Mouse (Mus musculus) kidney, embryonic 16.5 days (tissue): ENCODE results near the gene Rif1. TPM values are rescaled to one million over a fixed set of nuclear protein-coding genes. Genes with fewer than 3 reads are reported as not detected.
A peak's percentile ranks its signal among the peaks of the same experiment; 100 is the strongest.

Source experiments
- ATAC-seq: fragments of 200-750 bp; cut with Nextera tagmentation; 2 replicates; pipeline ENCODE4 v1.8.0; 2017; ENCODE audit warnings: moderate TSS enrichment; ENCODE audit not compliant: low FRiP score, low TSS enrichment
- H3K27ac ChIP-seq: fragments of 300-500 bp; sonication (generic); 2 replicates; pipeline ENCODE4 v1.5.1; 2014; ENCODE audit warnings: low read length
- H3K27me3 ChIP-seq: fragments of 300-500 bp; sonication (generic); 2 replicates; pipeline ENCODE4 v1.6.1; 2014; ENCODE audit warnings: low read length, control low read depth, mixed read lengths; ENCODE audit not compliant: insufficient read depth
- H3K36me3 ChIP-seq: fragments of 300-500 bp; sonication (generic); 2 replicates; pipeline ENCODE4 v1.6.1; 2014; ENCODE audit warnings: low read length, control low read depth, mixed read lengths; ENCODE audit not compliant: insufficient read depth
- H3K4me1 ChIP-seq: fragments of 300-500 bp; sonication (generic); 2 replicates; pipeline ENCODE4 v1.6.1; 2014; ENCODE audit warnings: low read length, control low read depth, mixed read lengths; ENCODE audit not compliant: insufficient read depth
- H3K4me2 ChIP-seq: fragments of 300-500 bp; sonication (generic); replicated peaks from 2 replicates; pipeline ENCODE4 v1.6.1; 2014; ENCODE audit warnings: low read depth, low read length
- H3K4me3 ChIP-seq: fragments of 300-500 bp; sonication (generic); 2 replicates; pipeline ENCODE4 v1.5.1; 2014; ENCODE audit warnings: mild to moderate bottlenecking, low read length
- H3K9ac ChIP-seq: fragments of 300-500 bp; sonication (generic); replicated peaks from 2 replicates; pipeline ENCODE4 v1.6.1; 2014; ENCODE audit warnings: low read length
- H3K9me3 ChIP-seq: fragments of 300-500 bp; sonication (generic); 2 replicates; pipeline ENCODE4 v1.6.1; 2016; ENCODE audit warnings: low read length, control low read depth
- WGBS: fragments of 180-500 bp; shearing (Covaris S2); extraction: QIAGEN DNeasy Blood & Tissue Kit; methylation state at CpG from one replicate; pipeline ENCODE4 v1.1.7; 2014; 5-methylcytosine and 5-hydroxymethylcytosine counted together
- polyA plus RNA-seq: library from polyadenylated mRNA; unstranded; fragments of >200 nt; fragmentation: Nextera tagmentation; extraction: Ambion mirVana; gene quantifications from 2 replicates; pipeline ENCODE4 v1.2.1, GENCODE M21; 2015

Rif1 gene
- polyA plus RNA-seq, 1 experiment from 2014 or later, result 23.2 TPM

- H3K9ac ChIP-seq, result no peak overlapping the region
- H3K36me3 ChIP-seq, result no peaks in the 10 kb centered on the region
- ATAC-seq, result no peak
- no peaks in the 10 kb centered on the region for H3K27me3 ChIP-seq
- H3K27ac ChIP-seq, result no peak overlapping the region
- WGBS, result 45% methylated on average over 8 of the region's 8 CpGs
- H3K4me1 ChIP-seq, result peaks cover 15% of the 10 kb centered on the region
- H3K9me3 ChIP-seq, result no peaks in the 10 kb centered on the region
- H3K4me2 ChIP-seq, result peak overlapping the region; percentile 23; the same call in 1 of the 2 replicates
- 0 out of 2 replicates have a peak overlapping the region, but pooled peaks have one; percentile 2 for H3K4me3 ChIP-seq
Observed at GRCm38 (mm10) chr2:52039083-52039801, 33.4 kb upstream of the Rif1 start.

- H3K9me3 ChIP-seq, result no peaks in the 10 kb centered on the region
- 35% methylated on average over 3 of the region's 3 CpGs for WGBS
- H3K4me2 ChIP-seq, result no peak overlapping the region
- no peak overlapping the region for H3K9ac ChIP-seq
- peaks cover 15% of the 10 kb centered on the region for H3K4me1 ChIP-seq
- no peak overlapping the region for H3K4me3 ChIP-seq
- peak overlapping the region; percentile 70 for H3K27ac ChIP-seq
- no peaks in the 10 kb centered on the region for H3K27me3 ChIP-seq
- H3K36me3 ChIP-seq, result no peaks in the 10 kb centered on the region
- ATAC-seq, result peak; percentile 90
Observed at GRCm38 (mm10) chr2:52042132-52042531, 30.5 kb upstream of the Rif1 start.

DNA sequence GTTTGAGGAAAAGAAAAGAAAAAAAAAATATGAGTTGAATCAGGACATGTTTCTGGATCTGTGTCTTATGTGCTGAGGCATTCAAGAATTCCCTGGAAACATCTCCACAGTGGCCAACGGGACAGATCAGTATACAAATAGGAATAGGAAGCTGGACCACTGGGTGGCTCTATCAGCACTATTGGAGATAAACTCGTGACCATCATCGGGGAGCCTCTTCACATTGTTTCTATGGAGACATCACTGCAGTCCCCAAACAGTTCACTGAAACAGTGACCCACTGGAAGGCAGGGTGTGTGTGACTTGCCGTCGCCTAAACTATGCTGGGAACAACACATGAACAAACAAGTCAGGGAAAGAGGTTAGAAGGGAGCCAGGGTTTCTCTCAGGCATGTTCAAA is 29.9 kb upstream of the Rif1 start:
- H3K9ac ChIP-seq, result no peak overlapping the region
- no peaks in the 10 kb centered on the region for H3K36me3 ChIP-seq
- no peak overlapping the region for H3K4me3 ChIP-seq
- H3K4me2 ChIP-seq, result no peak overlapping the region
- ATAC-seq, result no peak
- H3K27me3 ChIP-seq, result no peaks in the 10 kb centered on the region
- 65% methylated on average over 5 of the region's 5 CpGs for WGBS
- H3K4me1 ChIP-seq, result peaks cover 15% of the 10 kb centered on the region
- H3K9me3 ChIP-seq, result no peaks in the 10 kb centered on the region
- peak overlapping the region; percentile 70 for H3K27ac ChIP-seq

DNA sequence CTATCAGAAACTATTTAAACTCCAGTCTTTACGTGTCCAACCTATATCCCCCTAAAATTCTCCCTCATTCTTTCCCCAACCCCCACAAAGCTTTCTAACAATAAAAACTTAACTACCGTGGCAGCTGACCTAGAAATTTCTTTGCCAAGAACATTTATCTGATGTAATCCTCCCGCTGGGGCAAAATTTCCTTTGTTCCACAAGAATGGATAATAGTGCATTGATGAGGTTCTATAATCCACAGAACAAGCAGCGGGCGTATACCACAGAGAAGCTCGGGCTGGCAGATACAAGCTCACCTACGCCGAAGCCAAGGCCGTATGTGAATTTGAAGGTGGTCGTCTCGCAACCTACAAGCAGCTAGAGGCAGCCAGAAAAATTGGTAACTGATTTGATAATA is 29.1 kb upstream of the Rif1 start:
- ATAC-seq, result no peak
- no peaks in the 10 kb centered on the region for H3K27me3 ChIP-seq
- H3K9me3 ChIP-seq, result no peaks in the 10 kb centered on the region
- H3K4me1 ChIP-seq, result peaks cover 15% of the 10 kb centered on the region
- H3K4me3 ChIP-seq, result no peak overlapping the region
- no peak overlapping the region for H3K4me2 ChIP-seq
- 83% methylated on average over 11 of the region's 11 CpGs for WGBS
- H3K27ac ChIP-seq, result no peak overlapping the region
- no peak overlapping the region for H3K9ac ChIP-seq
- no peaks in the 10 kb centered on the region for H3K36me3 ChIP-seq

- 82% methylated on average over 5 of the region's 5 CpGs for WGBS
- Histone ChIP-seq H3K36me3 (no peaks in the 10 kb centered on the region), H3K9ac (no peak overlapping the region), H3K27me3 (no peaks in the 10 kb centered on the region), H3K4me1 (peaks cover 15% of the 10 kb centered on the region), H3K9me3 (no peaks in the 10 kb centered on the region), H3K4me3 (no peak overlapping the region), H3K4me2 (no peak overlapping the region), H3K27ac (no peak overlapping the region)
- no peak for ATAC-seq
Observed at GRCm38 (mm10) chr2:52046032-52046431, 26.6 kb upstream of the Rif1 start.

- no peak overlapping the region for H3K4me3 ChIP-seq
- no peak for ATAC-seq
- no peak overlapping the region for H3K9ac ChIP-seq
- H3K36me3 ChIP-seq, result no peaks in the 10 kb centered on the region
- no peak overlapping the region for H3K4me2 ChIP-seq
- no peaks in the 10 kb centered on the region for H3K4me1 ChIP-seq
- H3K9me3 ChIP-seq, result no peaks in the 10 kb centered on the region
- H3K27ac ChIP-seq, result no peak overlapping the region
- 91% methylated on average over 11 of the region's 11 CpGs for WGBS
- no peaks in the 10 kb centered on the region for H3K27me3 ChIP-seq
Observed at GRCm38 (mm10) chr2:52050823-52051222, 21.8 kb upstream of the Rif1 start.

GRCm38 (mm10) chr2:52052335-52052734 is 20.3 kb upstream of the Rif1 start:
- WGBS, result 58% methylated on average over 4 of the region's 4 CpGs
- Histone ChIP-seq H3K9ac (no peak overlapping the region), H3K9me3 (no peaks in the 10 kb centered on the region), H3K27me3 (no peaks in the 10 kb centered on the region), H3K4me1 (no peaks in the 10 kb centered on the region), H3K36me3 (no peaks in the 10 kb centered on the region), H3K4me2 (no peak overlapping the region), H3K27ac (no peak overlapping the region), H3K4me3 (no peak overlapping the region)
- no peak for ATAC-seq

DNA sequence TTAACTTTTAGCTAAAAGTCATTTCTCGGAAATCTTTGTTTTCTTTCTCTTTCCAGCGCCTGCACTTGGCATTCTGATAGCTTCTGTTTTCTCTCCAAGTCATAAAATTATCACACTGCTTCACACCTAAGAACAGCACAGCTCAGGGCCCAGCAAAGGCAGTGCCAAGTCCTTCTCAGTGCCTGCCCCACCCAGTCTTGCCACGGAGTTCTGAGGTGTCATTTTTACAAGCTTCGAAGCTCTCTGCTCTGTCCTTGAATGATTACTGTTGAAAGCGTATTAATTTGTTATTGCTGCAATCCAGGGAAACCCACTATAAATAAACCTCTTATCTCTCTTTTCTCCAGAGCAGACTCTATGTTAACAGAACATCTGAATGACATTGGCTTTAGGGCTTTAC is 19.1 kb upstream of the Rif1 start:
- H3K27me3 ChIP-seq, result no peaks in the 10 kb centered on the region

DNA sequence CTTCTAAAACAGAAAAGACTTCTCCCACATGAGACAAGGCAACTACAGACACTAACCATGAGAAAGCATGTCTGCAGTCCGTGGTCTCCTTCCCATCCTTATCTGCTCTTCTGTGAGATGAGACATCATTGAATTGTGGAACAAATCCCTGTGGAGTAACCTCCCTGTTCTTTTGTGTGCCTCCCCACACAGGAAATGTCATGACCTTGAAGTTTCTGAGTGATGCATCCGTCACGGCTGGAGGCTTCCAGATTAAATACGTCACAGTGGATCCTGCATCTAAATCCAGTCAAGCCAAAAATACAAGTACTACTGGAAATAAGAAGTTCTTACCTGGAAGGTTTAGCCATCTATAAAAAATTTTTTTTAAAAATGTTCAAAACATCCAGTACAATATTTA is 17.0 kb upstream of the Rif1 start:
- Histone ChIP-seq H3K4me2 (no peak overlapping the region), H3K9ac (no peak overlapping the region)
- WGBS, result 22% methylated on average over 4 of the region's 4 CpGs

More for the DNA sequence above, 19.1 kb upstream of the Rif1 start:
- WGBS, result 36% methylated on average over 5 of the region's 5 CpGs
- Histone ChIP-seq H3K9ac (no peak overlapping the region), H3K36me3 (no peaks in the 10 kb centered on the region), H3K4me3 (no peak overlapping the region), H3K9me3 (no peaks in the 10 kb centered on the region), H3K27ac (no peak overlapping the region), H3K4me1 (no peaks in the 10 kb centered on the region), H3K4me2 (no peak overlapping the region)
- no peak for ATAC-seq

GRCm38 (mm10) chr2:52057099-52057498 is 15.5 kb upstream of the Rif1 start:
- no peak overlapping the region for H3K27ac ChIP-seq
- no peak for ATAC-seq
- no peak overlapping the region for H3K9ac ChIP-seq
- 75% methylated on average over 1 of the region's 1 CpGs for WGBS
- no peaks in the 10 kb centered on the region for H3K27me3 ChIP-seq
- no peak overlapping the region for H3K4me2 ChIP-seq
- no peaks in the 10 kb centered on the region for H3K36me3 ChIP-seq
- no peaks in the 10 kb centered on the region for H3K4me1 ChIP-seq
- H3K4me3 ChIP-seq, result no peak overlapping the region
- no peaks in the 10 kb centered on the region for H3K9me3 ChIP-seq

More for the DNA sequence above, 17.0 kb upstream of the Rif1 start:
- H3K36me3 ChIP-seq, result no peaks in the 10 kb centered on the region
- H3K4me3 ChIP-seq, result no peak overlapping the region
- no peaks in the 10 kb centered on the region for H3K27me3 ChIP-seq
- no peaks in the 10 kb centered on the region for H3K4me1 ChIP-seq
- no peaks in the 10 kb centered on the region for H3K9me3 ChIP-seq
- no peak for ATAC-seq
- no peak overlapping the region for H3K27ac ChIP-seq
